Mouse (Mus musculus) G1E (cell line): Measurements from ENCODE around the gene Tcp11.

ENCODE experiments used
- CTCF ChIP-seq: IDR thresholded peaks from 2 replicates; pipeline ENCODE4 v1.5.1; 2012; ENCODE audit warnings: low read depth, low read length, inconsistent platforms, mixed read lengths
- GATA1 ChIP-seq: IDR thresholded peaks from 2 replicates; pipeline ENCODE4 v1.6.1; 2012; ENCODE audit warnings: borderline replicate concordance, low read length, inconsistent platforms, mixed read lengths

GRCm38 (mm10) chr17:28101902-28102319, 21.5 kb upstream of the Tcp11 start:
- no peak for TF ChIP-seq CTCF
- TF ChIP-seq GATA1 = no peak
